Mouse (Mus musculus): Measurements from ENCODE around the gene Slc8a1.

DNA sequence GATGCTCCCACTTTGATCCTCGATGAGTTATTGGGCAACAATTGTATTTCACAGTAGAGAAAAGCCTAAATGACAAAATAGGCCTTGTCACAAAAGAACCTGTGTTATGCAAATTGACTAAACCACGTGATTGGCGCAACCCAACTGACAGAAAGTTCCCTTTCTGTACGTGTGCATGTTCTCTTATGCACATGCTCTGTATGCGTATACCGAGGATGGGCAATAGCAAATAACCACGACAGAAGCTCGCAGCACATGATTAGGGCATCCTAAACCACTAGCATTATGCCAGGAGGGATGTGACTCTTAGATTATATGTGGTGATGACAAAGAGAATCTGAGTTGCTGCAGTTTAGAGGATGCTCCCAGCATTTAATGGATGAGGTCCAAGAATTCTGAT is 122.8 kb downstream of the Slc8a1 start:
- no peak for TF ChIP-seq CTCF (IDR thresholded peaks at IDR 0.05; ENCODE audit: low read depth, low read length)
- no peak for TF ChIP-seq TAL1 (conservative IDR thresholded peaks at IDR 0.05; ENCODE audit: low read depth, low read length)
- TF ChIP-seq GATA1 (IDR thresholded peaks at IDR 0.05; ENCODE audit: borderline replicate concordance, low read length) = no peak
- TF ChIP-seq GATA2 (IDR thresholded peaks at IDR 0.05; ENCODE audit: borderline replicate concordance, low read depth, low read length) = no peak
- TF ChIP-seq POLR2AphosphoS5 (IDR thresholded peaks at IDR 0.05; ENCODE audit: insufficient replicate concordance, low read depth, low read length) = no peak
